In the genomic region with DNA sequence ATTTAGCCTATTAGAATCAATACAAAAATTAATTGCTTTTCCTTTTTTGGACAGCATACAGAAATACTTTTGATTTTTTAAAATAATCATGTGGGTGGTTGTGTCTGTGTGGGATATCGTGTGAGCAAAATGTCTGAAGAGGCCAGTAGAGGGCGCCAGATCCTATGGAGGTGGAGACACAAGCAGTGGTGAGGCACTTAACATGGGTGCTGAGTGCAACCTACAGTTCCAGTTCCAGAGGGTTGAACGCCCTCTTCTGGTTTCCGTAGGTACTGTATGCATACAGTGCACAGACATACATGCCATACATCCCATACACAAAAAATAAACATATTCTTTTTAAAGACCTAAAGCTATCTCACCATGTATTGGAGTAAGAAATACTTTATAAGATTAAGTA, we compare ENCODE assay signal across 9 mouse cellular contexts.
DNase-seq lines count a peak whose midpoint lies in the region; ATAC-seq and TF ChIP-seq lines count a peak whose summit lies in the region.
"Had no signal": no experiment of that assay in that cellular context is flagged by ENCODE, and none has a peak within 500 bp of the region (broad histone marks: within the 10 kb centered on the region; RNA-seq: fewer than 3 reads in every experiment).

No protein-coding gene starts in this region.

- H3K9ac ChIP-seq in heart, adult 2 months (ENCODE audit: low read depth, low read length), result no peak overlapping the region
- H3K9ac ChIP-seq in stomach, postnatal 0 days (ENCODE audit: low read length), result no peak overlapping the region
- H3K9ac ChIP-seq: limb, embryonic 15.5 days had no signal

- H3K79me2 ChIP-seq in heart, adult 2 months (replicated peaks; ENCODE audit: control insufficient read depth, insufficient read depth, low read length), result no peaks in the 10 kb centered on the region

- intact Hi-C loops in heart, adult 2 months (cut with DNase I), result loop anchor here (10.0 kb wide), 1 partner anchor 94 kb away; a partner anchor contains a TSS
- intact Hi-C loops in heart, postnatal 25 days (cut with DNase I), result no loop called here

- TF ChIP-seq CTCF in heart, adult 2 months (IDR thresholded peaks at IDR 0.05), result peak; percentile 72
- peak; percentile 72 for TF ChIP-seq CTCF in stomach, postnatal 0 days (IDR thresholded peaks at IDR 0.05; ENCODE audit: low read depth)

- DNase-seq in heart, adult 2 months, result peak; percentile 21 to 28
- DNase-seq in heart, postnatal 25 days (ENCODE audit: low spot score), result no peak
- peak; percentile 54 to 60 for DNase-seq in B cell, adult 2 months
- peak; percentile 15 for DNase-seq in adrenal gland, adult 8-10 months
- peak; percentile 38 for DNase-seq in embryo, embryonic 9.5 days (ENCODE audit: extremely low spot score)
- peak; percentile 43 for DNase-seq in kidney, postnatal 14 days
- peak; percentile 39 for DNase-seq in lung, postnatal 25 days (ENCODE audit: low spot score)
- peak; percentile 45 for DNase-seq in stomach, postnatal 0 days (ENCODE audit: low spot score)

- no peaks in the 10 kb centered on the region for H3K9me3 ChIP-seq in stomach, postnatal 0 days (ENCODE audit: control insufficient read depth, low read length)
- H3K9me3 ChIP-seq: limb, embryonic 15.5 days had no signal

- no peak overlapping the region for H3K4me3 ChIP-seq in heart, adult 2 months
- no peak overlapping the region for H3K4me3 ChIP-seq in stomach, postnatal 0 days (ENCODE audit: low read depth, low read length)
- H3K4me3 ChIP-seq: limb, embryonic 15.5 days had no signal

- no peaks in the 10 kb centered on the region for H3K36me3 ChIP-seq in heart, adult 2 months (ENCODE audit: control insufficient read depth, insufficient read depth, low read length)
- H3K36me3 ChIP-seq in stomach, postnatal 0 days (ENCODE audit: control insufficient read depth, insufficient read depth, low read length), result no peaks in the 10 kb centered on the region
- H3K36me3 ChIP-seq: limb, embryonic 15.5 days had no signal

- H3K4me1 ChIP-seq in heart, adult 2 months (ENCODE audit: control insufficient read depth, insufficient read depth, low read length), result no peaks in the 10 kb centered on the region
- H3K4me1 ChIP-seq in stomach, postnatal 0 days (replicated peaks; ENCODE audit: control insufficient read depth, insufficient read depth), result no peaks in the 10 kb centered on the region
- H3K4me1 ChIP-seq: limb, embryonic 15.5 days had no signal

- ATAC-seq in stomach, postnatal 0 days (ENCODE audit: low FRiP score, low TSS enrichment), result peak; percentile 24; the same call in 1 of the 2 replicates

- TF ChIP-seq EP300 in heart, adult 2 months (IDR thresholded peaks at IDR 0.05; ENCODE audit: insufficient read depth, low read depth, low read length), result no peak
- no peak for TF ChIP-seq EP300 in stomach, postnatal 0 days (optimal IDR thresholded peaks at IDR 0.05)

- TF ChIP-seq POLR2A in heart, adult 2 months (IDR thresholded peaks at IDR 0.05; ENCODE audit: insufficient read depth, low read depth, low read length), result no peak

- no peak overlapping the region for H3K4me2 ChIP-seq in stomach, postnatal 0 days (replicated peaks; ENCODE audit: low read depth)
- H3K4me2 ChIP-seq: limb, embryonic 15.5 days had no signal

- H3K27ac ChIP-seq in heart, adult 2 months, result no peak overlapping the region
- no peak overlapping the region for H3K27ac ChIP-seq in stomach, postnatal 0 days (replicated peaks)
- H3K27ac ChIP-seq: limb, embryonic 15.5 days had no signal

- no peaks in the 10 kb centered on the region for H3K27me3 ChIP-seq in heart, adult 2 months (ENCODE audit: control insufficient read depth, insufficient read depth, low read length)
- H3K27me3 ChIP-seq in stomach, postnatal 0 days (ENCODE audit: control insufficient read depth, insufficient read depth, low read length), result no peaks in the 10 kb centered on the region
- H3K27me3 ChIP-seq: limb, embryonic 15.5 days had no signal

- 37% methylated on average over 4 of the region's 4 CpGs for WGBS in heart, adult 2 months
- 52% methylated on average over 4 of the region's 4 CpGs for WGBS in stomach, postnatal 0 days
